9 mouse cellular contexts compared by ENCODE assay signal in the genomic region with DNA sequence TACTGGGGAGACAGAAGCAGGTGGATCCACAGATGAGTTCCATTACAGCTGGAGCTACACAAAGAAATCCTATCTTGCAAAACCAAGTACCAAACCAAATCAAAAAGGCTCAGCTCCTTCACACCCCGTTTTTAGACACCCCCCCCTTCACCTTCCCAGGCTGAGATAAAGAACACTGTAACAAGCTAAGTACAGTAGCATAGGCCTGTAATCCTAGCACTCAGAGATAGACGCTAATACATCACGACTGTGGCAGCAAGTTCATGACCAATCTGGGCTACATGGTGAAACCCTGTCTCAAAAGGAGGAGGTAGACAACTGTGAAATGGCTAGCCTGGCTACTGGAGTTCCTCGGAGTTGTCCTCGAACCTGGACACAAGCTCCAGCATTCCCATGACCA. TPM values are rescaled to one million over a fixed set of nuclear protein-coding genes. Genes with fewer than 3 reads are reported as not detected.
A peak's percentile ranks its signal among the peaks of the same experiment; 100 is the strongest.
DNase-seq lines count a peak whose midpoint lies in the region; ATAC-seq lines count a peak whose summit lies in the region.
"Had no signal": no experiment of that assay in that cellular context is flagged by ENCODE, and none has a peak within 500 bp of the region (broad histone marks: within the 10 kb centered on the region; RNA-seq: fewer than 3 reads in every experiment).

No protein-coding gene starts in this region.

- H3K9me3 ChIP-seq in heart, embryonic 15.5 days (replicated peaks), result no peaks in the 10 kb centered on the region
- H3K9me3 ChIP-seq in hindbrain, embryonic 11.5 days (ENCODE audit: control insufficient read depth, low read length), result no peaks in the 10 kb centered on the region

- peak overlapping the region; percentile 91 for H3K9ac ChIP-seq in heart, embryonic 15.5 days
- peak overlapping the region; percentile 92 for H3K9ac ChIP-seq in hindbrain, embryonic 11.5 days (ENCODE audit: low read depth, low read length)

- DNase-seq in heart, adult 9 months (ENCODE audit: low spot score in 2 of 2), result no peak
- peak; percentile 33 for DNase-seq in adipocyte (ENCODE audit: low spot score)
- no peak for DNase-seq in hindbrain, embryonic 11.5 days (ENCODE audit: low spot score)
- DNase-seq in thymus, adult 18-20 months, result no peak
- no peak for DNase-seq in right cerebral cortex, postnatal 14 days
- no peak for DNase-seq in urinary bladder, adult 2 months (ENCODE audit: low spot score)
- DNase-seq: gastrocnemius, postnatal 36 days had no signal

- peaks cover 44% of the 10 kb centered on the region for H3K36me3 ChIP-seq in heart, embryonic 15.5 days
- peaks cover 9% of the 10 kb centered on the region; the same call in 1 of the 2 replicates for H3K36me3 ChIP-seq in hindbrain, embryonic 11.5 days (ENCODE audit: control insufficient read depth, insufficient read depth, low read length)

- H3K4me1 ChIP-seq in heart, embryonic 15.5 days (replicated peaks), result peaks cover 28% of the 10 kb centered on the region
- 0 out of 2 replicates have a peak, but pooled peaks cover 2% of the 10 kb centered on the region for H3K4me1 ChIP-seq in hindbrain, embryonic 11.5 days (replicated peaks; ENCODE audit: control insufficient read depth, insufficient read depth, low read length)

- H3K4me3 ChIP-seq in heart, embryonic 15.5 days, result peak overlapping the region; percentile 81
- H3K4me3 ChIP-seq in hindbrain, embryonic 11.5 days (ENCODE audit: low read depth, low read length), result peak overlapping the region; percentile 72

- H3K27me3 ChIP-seq in heart, embryonic 15.5 days, result no peaks in the 10 kb centered on the region
- no peaks in the 10 kb centered on the region for H3K27me3 ChIP-seq in hindbrain, embryonic 11.5 days (ENCODE audit: control insufficient read depth, insufficient read depth, low read length)

- peak overlapping the region; percentile 88 for H3K27ac ChIP-seq in heart, embryonic 15.5 days
- H3K27ac ChIP-seq in hindbrain, embryonic 11.5 days (ENCODE audit: low read depth, low read length), result no peak overlapping the region

- ATAC-seq in heart, embryonic 15.5 days (replicated peaks; ENCODE audit: insufficient number of reproducible peaks, insufficient read depth, low FRiP score, low read depth), result no peak
- no peak for ATAC-seq in hindbrain, embryonic 11.5 days (ENCODE audit: low FRiP score)
- peak; percentile 56 for ATAC-seq in megakaryocyte-erythroid progenitor cell, adult 5-6 weeks (replicated peaks; ENCODE audit: low FRiP score, low TSS enrichment, poor library complexity, severe bottlenecking)

- H3K4me2 ChIP-seq in heart, embryonic 15.5 days, result peak overlapping the region; percentile 73
- peak overlapping the region; percentile 72 for H3K4me2 ChIP-seq in hindbrain, embryonic 11.5 days (replicated peaks; ENCODE audit: low read depth, low read length)

- 18% methylated on average over 5 of the region's 5 CpGs for WGBS in heart, embryonic 15.5 days
- WGBS in hindbrain, embryonic 11.5 days, result 58% methylated on average over 5 of the region's 5 CpGs

RNA-seq across cellular contexts. Expression of gene Atp5j2, which starts 1.5 kb away (rescaled TPM):
- 1,147 and 1,514 TPM in 2 replicates for polyA plus RNA-seq in heart, embryonic 15.5 days (2015; fragmentation: Nextera tagmentation; extraction: Ambion mirVana)
- polyA plus RNA-seq in hindbrain, embryonic 11.5 days (2014; fragmentation: Nextera tagmentation; extraction: Ambion mirVana), result 486 and 490 TPM in 2 replicates
- 428 and 470 TPM in 2 replicates for total RNA-seq in megakaryocyte-erythroid progenitor cell, adult 5-6 weeks (2014; fragmentation: Nextera tagmentation)
- 74.1 and 117 TPM in 2 replicates for total RNA-seq in megakaryocyte-erythroid progenitor cell, adult 5-6 weeks (2017)
- 266 and 278 TPM in 2 replicates for polyA plus RNA-seq in urinary bladder, adult 2 months (2012; rRNA removed)

RNA-seq across cellular contexts. Expression of gene Zkscan14, which starts 11.3 kb away (rescaled TPM):
- polyA plus RNA-seq in heart, embryonic 15.5 days (2015; fragmentation: Nextera tagmentation; extraction: Ambion mirVana), result 6.0 and 7.4 TPM in 2 replicates
- 8.8 and 9.0 TPM in 2 replicates for polyA plus RNA-seq in hindbrain, embryonic 11.5 days (2014; fragmentation: Nextera tagmentation; extraction: Ambion mirVana)
- 5.8 and 7.8 TPM in 2 replicates for total RNA-seq in megakaryocyte-erythroid progenitor cell, adult 5-6 weeks (2014; fragmentation: Nextera tagmentation)
- total RNA-seq in megakaryocyte-erythroid progenitor cell, adult 5-6 weeks (2017), result 19.9 and 26.5 TPM in 2 replicates
- polyA plus RNA-seq in urinary bladder, adult 2 months (2012; rRNA removed), result 6.8 and 7.4 TPM in 2 replicates

RNA-seq across cellular contexts. Expression of gene Zkscan5, which starts 14.0 kb away (rescaled TPM):
- 8.4 and 10.3 TPM in 2 replicates for polyA plus RNA-seq in heart, embryonic 15.5 days (2015; fragmentation: Nextera tagmentation; extraction: Ambion mirVana)
- polyA plus RNA-seq in hindbrain, embryonic 11.5 days (2014; fragmentation: Nextera tagmentation; extraction: Ambion mirVana), result 15.4 and 18.5 TPM in 2 replicates
- total RNA-seq in megakaryocyte-erythroid progenitor cell, adult 5-6 weeks (2014; fragmentation: Nextera tagmentation), result 5.7 and 9.5 TPM in 2 replicates
- total RNA-seq in megakaryocyte-erythroid progenitor cell, adult 5-6 weeks (2017), result 8.6 and 12.2 TPM in 2 replicates
- 7.4 and 9.1 TPM in 2 replicates for polyA plus RNA-seq in urinary bladder, adult 2 months (2012; rRNA removed)

RNA-seq across cellular contexts. Expression of gene Cpsf4, which starts 23.4 kb away (rescaled TPM):
- polyA plus RNA-seq in heart, embryonic 15.5 days (2015; fragmentation: Nextera tagmentation; extraction: Ambion mirVana), result 20.9 and 28.2 TPM in 2 replicates
- polyA plus RNA-seq in hindbrain, embryonic 11.5 days (2014; fragmentation: Nextera tagmentation; extraction: Ambion mirVana), result 27.3 and 31.9 TPM in 2 replicates
- 49.8 and 59.1 TPM in 2 replicates for total RNA-seq in megakaryocyte-erythroid progenitor cell, adult 5-6 weeks (2014; fragmentation: Nextera tagmentation)
- total RNA-seq in megakaryocyte-erythroid progenitor cell, adult 5-6 weeks (2017), result 42.1 and 63.4 TPM in 2 replicates
- 20.4 and 25.4 TPM in 2 replicates for polyA plus RNA-seq in urinary bladder, adult 2 months (2012; rRNA removed)

RNA-seq across cellular contexts. Expression of gene Ptcd1, which starts 23.5 kb away (rescaled TPM):
- 11.9 and 15.8 TPM in 2 replicates for polyA plus RNA-seq in heart, embryonic 15.5 days (2015; fragmentation: Nextera tagmentation; extraction: Ambion mirVana)
- polyA plus RNA-seq in hindbrain, embryonic 11.5 days (2014; fragmentation: Nextera tagmentation; extraction: Ambion mirVana), result 12.3 and 15.9 TPM in 2 replicates
- total RNA-seq in megakaryocyte-erythroid progenitor cell, adult 5-6 weeks (2014; fragmentation: Nextera tagmentation), result 10.2 and 15.4 TPM in 2 replicates
- 17.9 and 18.6 TPM in 2 replicates for total RNA-seq in megakaryocyte-erythroid progenitor cell, adult 5-6 weeks (2017)
- polyA plus RNA-seq in urinary bladder, adult 2 months (2012; rRNA removed), result 12.9 TPM in 2 replicates
